Mouse (Mus musculus): ENCODE measurements around the gene 3110009E18Rik.
A peak's percentile ranks its signal among the peaks of the same experiment; 100 is the strongest.

The 3110009E18Rik gene

DNA sequence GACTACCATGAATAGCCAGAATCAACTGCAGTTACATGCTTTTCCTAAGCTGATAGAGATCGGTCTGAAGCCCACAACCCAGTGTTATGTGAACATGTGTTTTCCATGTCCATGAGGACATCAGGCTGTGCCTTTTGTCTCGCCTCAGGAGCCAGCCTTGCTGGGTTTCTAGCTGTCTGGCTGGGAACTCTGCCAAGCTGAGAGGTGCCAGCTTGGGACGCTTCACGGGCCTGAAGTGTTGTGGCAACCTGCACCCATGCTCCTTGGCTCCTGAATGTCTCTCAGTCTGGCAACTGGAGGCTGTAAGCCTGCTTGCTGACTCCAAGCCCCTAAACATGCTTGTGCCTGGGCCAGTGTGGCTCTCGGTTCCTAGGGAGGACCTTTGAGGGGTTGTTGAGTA, 21.6 kb downstream of the 3110009E18Rik start:
- peak; percentile 66 for ATAC-seq (ENCODE audit: low TSS enrichment)

DNA sequence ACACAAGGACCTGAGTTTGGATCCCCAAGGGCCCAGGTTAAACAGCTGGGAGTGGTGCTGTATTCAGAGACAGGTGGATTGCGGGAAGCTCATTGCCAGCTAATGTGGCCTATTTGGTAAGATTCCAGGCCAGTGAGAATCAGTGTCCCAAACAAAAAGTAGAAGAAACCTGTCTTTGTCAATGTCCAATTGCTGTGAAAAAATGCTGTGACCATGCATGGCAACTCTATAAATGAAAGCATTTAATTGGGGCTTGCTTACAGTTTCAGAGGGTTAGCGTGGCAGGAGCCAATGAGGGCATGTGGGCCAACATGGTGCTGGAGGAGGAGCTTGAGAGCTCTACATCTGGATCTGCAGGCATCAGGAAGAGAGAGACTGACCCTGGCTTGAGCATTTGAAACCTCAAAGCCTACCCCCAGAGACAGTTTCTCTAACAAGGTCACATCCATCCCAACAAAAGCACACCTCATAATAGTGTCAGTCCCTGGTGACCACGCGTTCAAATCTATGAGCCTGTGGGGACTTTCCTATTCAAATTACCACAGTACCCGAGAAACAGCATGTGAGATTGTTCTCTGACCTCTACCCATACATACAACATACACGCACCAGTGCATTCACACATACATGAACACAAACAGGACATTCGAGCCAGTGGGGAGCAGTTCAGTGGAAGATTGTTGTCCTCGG, 24.7 kb downstream of the 3110009E18Rik start:
- ATAC-seq (ENCODE audit: low TSS enrichment), result no peak

DNA sequence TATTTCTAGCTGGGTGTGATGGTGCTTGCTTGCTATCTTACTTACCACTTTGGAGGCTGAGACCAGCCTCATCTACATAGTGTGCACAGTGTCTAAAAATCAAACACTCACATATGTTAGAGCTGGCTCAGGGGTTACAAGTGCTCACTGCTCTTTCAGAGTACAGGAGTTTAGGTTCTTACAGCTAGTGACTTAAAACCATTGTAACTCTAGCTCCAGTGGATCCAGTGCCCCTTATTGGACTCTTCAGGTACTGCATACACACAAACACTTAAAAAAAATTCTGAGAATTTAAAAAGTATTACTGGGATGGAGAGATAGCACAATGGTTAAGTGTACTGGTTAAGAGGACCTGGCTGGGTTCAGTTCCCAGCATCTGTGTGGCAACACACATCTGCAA, 26.0 kb downstream of the 3110009E18Rik start:
- ATAC-seq (ENCODE audit: low TSS enrichment), result peak; percentile 60

- peak; percentile 69; the same call in 1 of the 2 replicates for ATAC-seq (ENCODE audit: low TSS enrichment)
Observed at GRCm38 (mm10) chr1:120154232-120154631, 33.2 kb downstream of the 3110009E18Rik start.

- ATAC-seq (ENCODE audit: low TSS enrichment), result peak; percentile 44; the same call in 1 of the 2 replicates
Observed at GRCm38 (mm10) chr1:120155325-120155724, 34.3 kb downstream of the 3110009E18Rik start.

DNA sequence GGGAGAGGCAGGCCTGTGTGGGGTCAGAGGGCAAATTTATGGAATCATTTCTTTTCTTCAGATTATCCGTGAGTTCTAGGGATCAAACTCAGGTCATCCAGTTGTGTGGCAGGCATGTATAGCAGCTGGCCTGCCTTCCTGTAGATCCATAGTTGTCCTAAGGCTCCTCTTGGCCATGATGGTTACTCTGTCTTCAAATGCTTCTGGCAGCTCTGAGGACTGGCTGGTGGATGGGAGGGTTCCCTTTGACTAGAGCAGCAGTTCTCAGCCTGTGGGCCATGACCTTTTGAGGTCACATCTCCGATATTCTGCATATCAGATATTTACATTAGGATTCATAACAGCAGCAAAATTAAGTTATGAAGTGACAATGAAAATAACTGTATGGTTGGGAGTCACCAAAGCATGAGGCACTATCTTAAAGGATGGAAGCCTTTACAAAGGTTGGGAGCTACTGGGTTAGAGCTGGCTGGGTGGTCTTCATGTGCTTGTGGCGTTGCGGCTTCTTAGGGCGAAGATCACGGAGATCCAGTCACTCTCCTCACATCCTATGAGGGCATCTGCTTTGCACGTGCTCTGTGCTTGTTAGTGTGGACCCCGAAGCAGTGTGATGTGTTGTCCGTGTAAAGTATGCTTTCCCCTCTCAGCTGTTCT, 37.6 kb downstream of the 3110009E18Rik start:
- no peak for ATAC-seq (ENCODE audit: low TSS enrichment)

DNA sequence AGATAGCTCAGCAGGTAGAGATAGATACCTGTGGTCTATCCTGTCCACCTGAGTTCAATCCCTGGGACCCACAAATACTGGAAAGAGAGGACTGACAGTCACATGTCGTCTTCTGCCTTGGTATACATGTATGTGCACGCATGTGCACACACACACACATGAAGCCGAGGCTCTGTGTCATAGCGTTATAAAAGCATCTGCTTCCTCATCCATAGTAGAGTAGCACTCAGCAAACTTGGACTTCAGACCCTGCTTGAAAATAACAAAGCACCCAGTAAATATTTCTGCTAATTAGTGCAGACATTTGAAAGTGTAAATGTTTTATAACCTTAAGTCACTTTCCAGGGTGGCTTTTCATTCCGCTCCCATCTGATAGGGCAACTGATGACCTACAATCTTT, 40.5 kb downstream of the 3110009E18Rik start:
- no peak for ATAC-seq (ENCODE audit: low TSS enrichment)

DNA sequence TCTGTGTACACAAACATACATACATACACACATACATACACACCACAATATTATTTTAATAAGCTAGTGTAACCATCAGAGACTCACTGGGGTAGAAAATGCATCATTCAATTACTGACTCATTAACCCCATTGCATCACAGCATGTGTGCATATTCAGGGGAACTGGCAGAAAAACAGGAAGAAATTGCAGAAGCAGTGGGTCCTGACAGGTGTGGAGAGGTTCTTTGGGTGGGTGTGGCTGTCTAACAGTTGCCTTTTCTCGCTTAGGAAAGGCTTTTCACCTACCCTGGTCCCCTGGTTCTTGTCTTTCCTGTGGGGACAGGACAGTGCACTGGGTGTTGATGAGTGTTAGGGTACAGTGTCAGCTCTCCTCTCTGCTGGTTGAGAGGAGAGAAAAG, 41.6 kb downstream of the 3110009E18Rik start:
- no peak for ATAC-seq (ENCODE audit: low TSS enrichment)

DNA sequence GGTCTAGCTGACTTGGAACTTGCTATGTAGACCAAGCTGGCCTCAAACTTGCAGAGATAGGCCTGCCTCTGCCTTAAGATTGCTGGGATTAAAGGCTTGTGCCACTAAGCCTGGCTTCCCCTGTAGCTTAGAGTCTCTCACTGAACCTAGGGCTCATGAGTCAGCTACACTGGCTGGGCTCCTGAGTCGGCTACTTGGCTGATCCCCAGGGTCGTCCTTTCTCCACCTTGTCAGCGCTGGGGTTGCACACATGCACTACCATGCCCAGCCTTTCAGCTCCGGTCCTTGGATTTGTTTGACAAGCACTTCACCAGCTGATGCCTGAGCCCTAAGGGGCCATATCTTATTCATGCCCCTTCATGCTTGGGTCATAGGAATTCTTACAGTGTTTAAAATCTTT, 47.0 kb downstream of the 3110009E18Rik start:
- no peak for ATAC-seq (ENCODE audit: low TSS enrichment)

- no peak for ATAC-seq (ENCODE audit: low TSS enrichment)
Observed at GRCm38 (mm10) chr1:120168674-120169073, 47.7 kb downstream of the 3110009E18Rik start.

- ATAC-seq (ENCODE audit: low TSS enrichment), result no peak
Observed at GRCm38 (mm10) chr1:120170307-120170706, 49.3 kb downstream of the 3110009E18Rik start.

DNA sequence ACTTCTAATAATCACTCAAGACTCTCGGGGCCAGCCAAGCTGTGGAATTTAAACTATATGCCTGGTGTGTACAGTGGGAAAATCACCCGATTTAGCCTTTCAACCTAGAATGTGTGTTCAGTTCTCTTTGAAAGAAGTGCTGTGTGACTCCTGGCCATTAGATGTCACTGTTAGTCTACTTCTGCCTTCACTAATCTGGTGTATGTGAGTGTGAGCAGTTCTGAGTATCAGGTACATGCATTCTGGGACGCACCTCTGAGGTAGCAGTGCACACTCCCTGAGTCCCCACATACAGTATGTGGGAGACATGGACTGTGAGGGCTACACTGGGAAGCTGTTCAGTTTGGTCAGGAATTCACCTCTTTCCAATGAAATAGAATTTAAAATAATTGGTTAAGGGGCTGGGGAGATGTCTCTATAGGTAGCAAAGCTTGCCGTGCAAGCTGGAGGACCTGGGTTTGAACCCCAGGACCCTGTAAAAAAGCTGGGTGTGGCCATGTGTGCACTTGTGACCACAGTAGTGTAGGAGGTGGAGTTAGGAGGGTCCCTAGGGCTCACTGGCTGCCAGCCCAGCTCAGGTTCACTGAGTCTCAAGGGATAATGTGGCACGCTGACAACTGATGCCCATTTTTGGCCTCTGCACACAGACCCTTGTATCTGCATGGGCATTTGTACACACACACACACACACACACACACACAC, 51.0 kb downstream of the 3110009E18Rik start:
- ATAC-seq (ENCODE audit: low TSS enrichment), result peak; percentile 99

DNA sequence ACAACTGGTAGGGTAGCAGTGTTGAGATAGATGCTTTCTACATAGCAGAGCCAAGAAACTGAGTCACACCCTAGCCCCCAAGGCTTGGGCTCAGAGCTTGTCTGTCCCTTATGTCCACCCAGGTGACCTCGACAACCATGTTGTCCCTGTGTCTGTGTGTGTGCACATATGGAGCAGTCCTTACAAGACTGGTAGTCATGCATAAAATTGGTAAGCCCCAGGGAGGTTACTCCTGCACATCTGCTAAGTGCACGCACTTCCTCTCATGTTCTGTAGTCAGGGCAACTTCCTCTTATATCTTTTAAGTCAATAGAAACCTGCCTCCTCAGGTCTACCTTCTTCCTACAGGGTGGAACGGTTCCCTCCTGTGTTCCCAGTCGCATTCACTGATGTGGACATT, 54.0 kb downstream of the 3110009E18Rik start:
- no peak for ATAC-seq (ENCODE audit: low TSS enrichment)

DNA sequence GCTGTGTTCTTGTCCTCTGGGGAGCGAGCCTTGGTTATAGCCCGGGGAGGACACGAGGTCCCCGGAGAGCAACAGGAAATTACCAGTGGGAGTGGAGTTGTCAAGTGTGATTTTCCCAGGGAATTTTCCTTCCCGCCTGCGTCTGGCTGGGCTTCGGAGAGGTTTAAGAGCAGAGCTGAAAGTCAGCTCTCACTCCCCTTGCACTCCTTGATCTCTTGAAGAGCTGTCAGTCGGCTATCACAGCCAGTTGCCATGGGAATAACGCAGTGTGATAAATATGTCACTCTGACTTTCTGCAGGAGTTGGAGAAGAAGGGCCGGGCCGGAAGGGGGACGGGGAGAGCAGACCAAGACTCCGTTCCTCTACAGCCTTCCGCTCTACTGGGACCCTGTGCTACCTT, 55.3 kb downstream of the 3110009E18Rik start:
- no peak for ATAC-seq (ENCODE audit: low TSS enrichment)

DNA sequence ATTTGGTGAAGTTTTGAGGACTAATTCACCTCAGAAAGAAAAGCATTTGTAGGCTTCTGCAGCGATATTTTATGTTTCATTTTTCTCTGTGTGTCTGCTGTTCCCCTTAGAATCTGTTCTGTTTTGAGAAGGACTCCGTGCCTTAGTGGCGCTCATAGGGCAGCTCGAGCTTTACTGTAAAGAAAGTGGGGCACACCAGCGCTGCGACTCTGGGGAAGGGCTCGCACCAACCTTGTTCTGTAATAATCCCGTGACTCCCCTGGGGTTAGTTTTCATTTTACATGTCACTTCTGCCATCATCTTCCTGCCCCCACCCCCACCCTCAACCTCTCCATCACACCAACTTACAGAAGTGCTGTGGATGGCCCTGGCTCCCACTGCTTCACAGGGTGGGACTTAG, 56.2 kb downstream of the 3110009E18Rik start:
- no peak for ATAC-seq (ENCODE audit: low TSS enrichment)

- no peak for ATAC-seq (ENCODE audit: low TSS enrichment)
Observed at GRCm38 (mm10) chr1:120186204-120186603, 65.2 kb downstream of the 3110009E18Rik start.

DNA sequence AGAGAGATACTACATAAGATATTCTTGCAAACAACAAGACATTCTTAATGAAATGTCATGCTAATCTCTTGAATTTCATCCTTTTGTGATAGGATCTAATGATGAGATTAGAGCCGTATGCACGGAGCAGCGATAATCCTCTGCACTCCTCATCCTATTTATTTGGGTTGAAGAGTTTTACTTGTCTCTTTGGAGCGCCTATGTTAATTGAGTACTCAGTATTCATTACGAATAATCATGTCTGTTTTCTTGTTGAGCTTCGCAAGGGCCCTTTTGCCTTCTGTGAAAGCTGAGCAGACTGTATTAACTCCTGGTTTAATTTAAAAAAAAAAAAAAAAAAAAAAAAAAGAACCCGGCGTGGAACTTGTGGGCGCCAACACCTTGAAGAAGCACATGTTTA, 65.7 kb downstream of the 3110009E18Rik start:
- ATAC-seq (ENCODE audit: low TSS enrichment), result no peak

DNA sequence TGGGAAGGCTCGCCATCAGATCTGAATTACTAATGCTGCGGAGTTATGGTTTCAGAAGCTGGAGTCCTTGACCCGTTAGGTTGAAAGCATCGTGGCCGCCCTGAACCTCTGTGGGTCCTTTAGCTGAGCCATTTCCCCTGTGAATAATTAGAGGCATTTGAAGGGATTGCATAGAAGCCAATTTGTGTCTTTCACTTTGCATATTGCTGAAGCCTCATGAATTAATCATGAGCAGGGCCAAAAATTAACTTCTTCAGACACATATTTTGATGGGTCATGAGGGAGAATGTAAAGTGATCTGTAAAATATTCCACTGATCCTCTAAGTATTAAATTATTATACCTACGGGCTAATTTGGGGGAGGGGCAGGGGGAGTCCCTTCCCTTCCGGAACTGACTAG, 66.1 kb downstream of the 3110009E18Rik start:
- no peak for ATAC-seq (ENCODE audit: low TSS enrichment)

GRCm38 (mm10) chr1:120189206-120189605, 68.2 kb downstream of the 3110009E18Rik start:
- ATAC-seq (ENCODE audit: low TSS enrichment), result no peak

DNA sequence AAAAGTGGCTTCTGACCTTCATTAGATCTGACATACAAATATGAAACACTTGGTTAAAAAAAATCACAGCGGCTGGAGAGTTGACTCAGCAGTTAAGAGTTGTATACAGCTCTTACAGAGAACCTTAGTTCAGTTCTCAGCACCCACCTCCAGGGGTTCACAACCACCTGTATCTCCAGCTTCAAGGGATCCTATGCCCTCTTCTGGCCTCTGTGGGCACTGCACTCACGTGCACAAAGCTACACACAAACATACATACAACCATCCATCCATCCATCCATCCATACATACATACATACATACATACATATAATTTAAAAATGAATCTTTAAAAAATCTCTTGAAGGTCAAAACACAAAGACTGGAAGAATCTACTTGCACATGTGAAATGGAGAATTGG, 69.3 kb downstream of the 3110009E18Rik start:
- ATAC-seq (ENCODE audit: low TSS enrichment), result no peak

GRCm38 (mm10) chr1:120190946-120191345, 70.0 kb downstream of the 3110009E18Rik start:
- peak; percentile 95 for ATAC-seq (ENCODE audit: low TSS enrichment)

- ATAC-seq (ENCODE audit: low TSS enrichment), result no peak
Observed at GRCm38 (mm10) chr1:120192321-120192720, 71.3 kb downstream of the 3110009E18Rik start.

- ATAC-seq (ENCODE audit: low TSS enrichment), result no peak
Observed at GRCm38 (mm10) chr1:120193586-120193985, 72.6 kb downstream of the 3110009E18Rik start.
